Mouse (Mus musculus) heart, adult 11 months (tissue): Measurements from ENCODE around the gene Tmem219.
A peak's percentile ranks its signal among the peaks of the same experiment; 100 is the strongest.
"Not testable (repeated sequence)": the region's sequence is repeated elsewhere in the genome, so short reads cannot be mapped to it uniquely, and the experiment has no call there.

Experiments used
- DNase-seq: peaks from one replicate; pipeline ENCODE4 v3.0.0; 2022

The Tmem219 gene

DNA sequence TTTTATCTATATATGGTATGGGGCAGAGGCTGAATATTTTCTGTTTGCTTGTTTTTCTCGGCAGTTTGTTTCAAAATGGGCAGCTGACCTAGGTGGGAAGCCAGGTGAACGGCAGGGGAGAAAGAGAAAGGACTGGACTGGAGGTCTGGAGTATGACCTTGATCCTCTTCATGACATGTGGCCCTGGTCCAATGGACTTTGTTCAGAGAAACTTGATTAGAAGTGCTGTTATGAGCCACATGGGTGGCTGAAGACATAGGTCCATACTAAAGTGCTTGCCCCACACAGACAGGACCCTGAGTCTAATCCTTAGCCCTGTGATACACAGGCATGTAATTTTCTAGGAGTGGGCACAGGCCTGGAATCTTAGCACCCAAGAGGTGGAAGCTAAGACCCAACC lies 1.2 kb downstream of the Tmem219 start:
- DNase-seq: no peak

DNA sequence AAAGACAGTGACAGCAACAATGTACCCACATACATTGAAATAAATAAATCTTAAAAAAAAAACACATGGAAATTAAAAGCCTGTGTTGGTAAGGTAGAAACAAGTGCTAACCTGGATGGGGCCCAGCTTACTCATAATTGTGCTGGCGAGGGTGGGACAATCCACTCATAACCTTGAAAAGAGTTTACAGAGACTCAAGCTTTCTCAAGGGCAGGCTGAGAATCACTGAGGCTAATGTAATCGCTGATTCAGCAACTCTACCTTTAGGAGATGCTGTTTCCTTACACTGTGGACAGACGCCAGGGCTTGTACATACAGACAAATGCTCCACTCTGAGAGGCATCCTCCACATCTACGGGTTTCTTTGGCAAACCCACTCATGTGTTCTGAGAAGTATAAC lies 2.7 kb downstream of the Tmem219 start:
- DNase-seq: no peak

DNA sequence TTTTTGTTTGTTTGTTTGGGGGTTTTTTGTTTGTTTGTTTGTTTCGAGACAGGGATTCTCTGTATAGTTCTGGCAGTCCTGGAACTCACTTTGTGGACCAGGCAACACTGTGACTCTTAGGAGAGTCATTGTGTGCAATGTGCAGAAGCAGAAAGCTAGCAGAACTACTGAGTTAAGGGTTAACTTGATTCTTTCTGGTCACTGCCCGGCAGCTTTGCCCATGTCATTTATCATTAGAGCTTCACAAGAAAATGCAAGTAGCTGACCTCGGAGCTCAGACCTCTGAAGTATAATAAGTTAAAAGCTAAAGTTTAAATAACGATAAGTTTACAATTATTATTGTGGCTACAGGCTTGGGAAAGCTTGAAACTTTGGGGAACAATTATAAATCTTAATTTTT lies 4.4 kb downstream of the Tmem219 start:
- DNase-seq: not testable (repeated sequence)

GRCm38 (mm10) chr7:126914844-126915243 lies 7.9 kb downstream of the Tmem219 start:
- DNase-seq: no peak

DNA sequence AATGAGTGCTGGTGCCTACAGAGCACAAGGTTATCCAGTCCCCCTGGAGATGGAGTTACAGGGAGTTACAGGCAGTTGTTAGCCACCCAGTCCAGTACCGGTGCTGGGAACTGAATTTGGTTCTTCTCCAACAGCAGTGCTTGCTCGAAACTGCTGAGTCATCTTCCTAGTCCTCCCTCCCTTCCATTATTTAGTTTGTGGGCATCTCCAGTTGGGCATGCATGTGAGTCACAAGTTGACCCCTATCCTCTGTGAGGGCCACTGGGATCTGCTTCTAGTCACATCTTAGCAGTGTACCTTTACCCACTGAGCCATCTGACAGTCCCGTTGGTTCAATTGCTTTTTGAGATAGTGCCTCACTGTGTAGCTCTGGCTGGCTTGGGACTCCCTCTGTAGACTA lies 17.1 kb downstream of the Tmem219 start:
- DNase-seq: no peak

GRCm38 (mm10) chr7:126899781-126900180 lies 22.9 kb downstream of the Tmem219 start:
- not testable (repeated sequence) for DNase-seq

DNA sequence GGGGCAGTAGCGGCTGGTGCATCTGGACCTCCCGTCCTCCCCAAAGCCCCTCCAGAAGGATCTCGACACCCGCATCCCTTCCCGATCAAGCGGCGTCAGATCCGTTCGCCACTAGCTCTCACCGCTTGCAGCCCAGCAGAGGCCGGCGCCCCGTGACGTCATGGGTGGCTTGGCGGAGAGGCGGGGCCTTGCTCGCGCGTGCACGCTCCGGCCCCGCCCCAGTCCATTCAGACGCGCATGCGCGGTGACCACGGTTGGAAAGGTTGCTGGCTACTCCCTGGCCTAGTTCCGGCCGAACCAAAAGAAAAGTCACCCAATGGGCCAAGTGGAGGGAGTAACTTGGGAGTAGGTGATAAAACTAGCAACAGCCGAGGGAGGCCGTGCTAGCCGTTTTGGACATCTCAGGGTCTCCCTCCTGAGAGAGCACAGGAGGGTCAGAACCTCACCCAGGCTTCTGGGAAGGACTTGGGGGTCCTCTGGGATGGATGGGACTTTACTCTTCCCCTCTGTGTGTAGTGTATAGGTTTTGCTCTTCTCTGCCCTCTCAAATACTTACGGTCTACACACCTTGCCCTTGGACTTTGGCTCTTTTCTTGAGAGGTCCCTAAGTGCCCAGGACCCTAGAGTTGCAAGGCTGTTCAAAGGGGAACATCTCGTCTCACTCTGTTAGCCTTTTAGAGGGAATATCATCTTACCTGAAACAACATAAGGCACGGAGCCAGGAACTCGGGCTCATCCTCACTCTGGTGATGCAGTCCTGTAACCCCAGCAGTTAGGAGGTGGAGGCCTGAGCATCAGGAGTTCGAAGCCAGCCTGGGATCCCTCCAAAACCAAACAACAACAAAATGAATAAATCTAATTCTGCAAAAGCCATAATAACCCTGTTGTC lies 24.4 kb downstream of the Tmem219 start:
- peak; percentile 100 for DNase-seq

DNA sequence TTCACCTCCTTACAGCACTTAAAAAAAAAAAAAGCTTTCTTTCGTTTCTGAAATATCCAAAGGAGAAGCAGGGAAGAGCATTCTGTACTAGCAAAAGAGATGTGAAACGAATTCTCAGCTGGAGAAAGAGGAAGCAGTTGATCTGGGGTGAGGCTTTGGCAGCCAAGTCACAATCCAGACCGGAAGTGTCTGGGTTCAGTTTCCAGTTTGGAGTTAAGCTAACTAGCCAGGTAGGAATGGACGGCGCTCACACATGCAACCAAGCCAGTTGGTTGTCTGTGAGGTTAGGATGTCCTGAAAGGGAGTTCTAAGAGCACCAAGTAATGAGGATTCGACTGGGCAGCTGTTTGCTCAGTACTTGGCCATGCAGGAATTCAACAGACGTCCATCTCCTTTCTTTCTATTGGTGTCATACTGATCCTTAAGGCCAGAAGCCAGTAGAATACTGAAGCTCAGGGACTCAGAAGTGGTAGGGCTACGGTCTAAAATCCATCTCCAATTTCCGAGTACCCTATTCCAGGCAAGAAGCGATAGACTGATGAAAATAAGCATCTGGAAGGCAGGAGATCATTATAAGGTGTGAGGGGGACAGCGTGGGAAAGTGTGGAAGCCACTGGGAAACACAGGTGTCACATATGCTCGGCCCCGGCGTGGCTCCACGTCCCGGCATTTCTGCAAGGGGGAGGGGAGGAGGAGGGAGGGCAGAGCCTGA lies 25.2 kb downstream of the Tmem219 start:
- DNase-seq: peak; percentile 97

- DNase-seq: peak; percentile 94
Observed at GRCm38 (mm10) chr7:126896912-126897311, 25.8 kb downstream of the Tmem219 start.

GRCm38 (mm10) chr7:126888852-126889251 lies 33.9 kb downstream of the Tmem219 start:
- DNase-seq: peak; percentile 94

GRCm38 (mm10) chr7:126887281-126887680 lies 35.4 kb downstream of the Tmem219 start:
- no peak for DNase-seq

GRCm38 (mm10) chr7:126884286-126885164 lies 38.2 kb downstream of the Tmem219 start, which contains the start of gene Taok2:
Gene Taok2, minus strand, starts transcription at chr7:126884703.
- peak; percentile 100 for DNase-seq

DNA sequence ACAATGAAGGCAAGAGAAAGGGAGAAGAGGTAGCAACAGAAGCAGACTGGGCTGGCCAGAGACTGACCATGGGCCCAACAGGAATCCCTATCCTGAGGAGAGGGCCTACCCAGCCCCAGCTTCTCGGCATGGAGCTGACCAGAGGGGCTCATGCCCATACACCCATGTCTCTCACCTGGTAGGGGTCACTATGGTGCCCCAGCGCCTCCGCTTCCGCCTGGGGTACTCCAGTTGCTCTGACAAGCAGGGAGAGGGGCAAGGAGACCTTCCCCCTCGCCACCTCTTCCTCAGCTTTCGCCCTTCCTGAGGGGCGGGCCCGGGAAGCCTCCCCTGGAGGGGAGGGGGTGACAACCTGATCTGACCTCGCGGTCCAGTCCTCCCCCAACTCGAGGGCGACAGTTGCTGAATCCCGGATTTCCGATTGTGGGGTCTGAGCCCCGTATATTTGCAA lies 39.0 kb downstream of the Tmem219 start:
- DNase-seq: peak; percentile 97

GRCm38 (mm10) chr7:126881040-126881439 lies 41.7 kb downstream of the Tmem219 start:
- DNase-seq: peak; percentile 98

- DNase-seq: peak; percentile 60
Observed at GRCm38 (mm10) chr7:126877239-126877638, 45.5 kb downstream of the Tmem219 start.

DNA sequence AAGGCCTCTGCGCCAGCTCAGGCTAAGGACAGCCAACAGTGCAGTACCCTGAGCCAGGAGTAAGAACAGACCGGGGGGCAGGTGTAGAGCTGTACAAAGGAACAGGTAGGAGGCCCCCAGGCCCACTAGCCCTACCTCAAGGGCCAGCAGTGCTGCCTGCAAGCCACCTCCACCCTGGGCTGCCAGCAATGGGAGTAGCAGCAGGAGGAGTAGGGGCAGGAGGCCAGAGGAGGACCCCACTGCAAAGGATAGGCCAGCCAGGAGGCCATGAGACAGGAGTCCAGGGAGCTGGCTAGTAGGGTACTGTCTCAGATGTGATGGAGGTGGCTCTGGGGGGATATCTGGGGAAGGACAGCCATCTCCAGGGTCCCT lies 52.2 kb downstream of the Tmem219 start:
- DNase-seq: peak; percentile 92

DNA sequence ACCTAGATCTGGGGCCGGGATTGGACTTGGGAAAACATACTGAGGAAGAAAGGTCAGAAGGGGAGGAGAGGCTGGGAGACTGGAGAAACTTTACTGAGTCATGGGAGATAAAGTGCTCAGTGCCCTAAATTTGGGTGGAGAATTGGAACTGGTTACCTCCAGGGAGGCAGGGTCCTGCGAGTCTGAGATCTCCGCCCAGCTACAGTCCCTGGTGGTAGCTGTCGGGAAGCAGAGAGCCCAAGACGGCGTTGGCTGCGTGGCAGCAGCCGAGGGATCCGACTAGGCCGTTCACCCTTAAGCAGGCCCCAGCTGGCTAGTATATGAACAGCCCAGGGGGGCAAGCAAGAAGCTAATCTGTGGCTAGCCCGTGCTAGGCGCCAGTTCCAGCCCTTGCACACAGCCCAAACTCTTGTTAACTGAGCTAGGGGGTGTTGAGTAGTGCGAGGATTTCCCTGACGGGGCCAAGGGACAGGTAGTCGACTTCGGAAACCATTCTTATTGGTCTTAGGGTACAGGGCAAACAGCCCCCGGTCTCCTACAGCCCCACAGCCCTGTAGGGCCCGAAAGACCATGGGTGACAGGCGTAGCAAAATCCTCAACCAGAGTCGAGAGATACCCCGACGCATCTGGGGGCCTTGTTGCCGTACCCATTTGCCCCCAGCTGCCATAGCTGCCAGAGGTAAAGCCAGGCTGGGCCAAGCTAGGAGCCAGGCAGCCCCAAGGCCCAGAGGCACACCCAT lies 52.8 kb downstream of the Tmem219 start:
- peak; percentile 95 for DNase-seq

DNA sequence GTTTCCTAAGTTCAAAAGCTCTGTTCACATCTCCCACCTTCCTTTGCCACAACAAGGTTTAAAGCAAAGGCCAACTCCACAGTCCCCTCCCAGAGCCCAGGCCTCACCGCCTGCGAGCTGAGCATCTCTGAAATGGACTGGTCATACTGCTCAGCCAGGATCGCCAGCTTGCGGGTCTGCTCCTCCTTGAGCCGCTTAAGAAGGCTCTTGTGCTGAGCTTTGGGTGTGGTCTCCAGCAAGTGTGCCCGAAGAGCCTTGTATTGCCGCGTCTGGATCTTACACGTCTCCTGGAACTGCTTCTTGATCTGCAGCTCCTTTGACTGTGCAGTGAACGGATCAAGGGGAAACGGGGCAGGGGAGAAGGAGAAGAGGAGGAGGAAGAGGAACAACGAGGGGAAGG lies 54.7 kb downstream of the Tmem219 start:
- no peak for DNase-seq

DNA sequence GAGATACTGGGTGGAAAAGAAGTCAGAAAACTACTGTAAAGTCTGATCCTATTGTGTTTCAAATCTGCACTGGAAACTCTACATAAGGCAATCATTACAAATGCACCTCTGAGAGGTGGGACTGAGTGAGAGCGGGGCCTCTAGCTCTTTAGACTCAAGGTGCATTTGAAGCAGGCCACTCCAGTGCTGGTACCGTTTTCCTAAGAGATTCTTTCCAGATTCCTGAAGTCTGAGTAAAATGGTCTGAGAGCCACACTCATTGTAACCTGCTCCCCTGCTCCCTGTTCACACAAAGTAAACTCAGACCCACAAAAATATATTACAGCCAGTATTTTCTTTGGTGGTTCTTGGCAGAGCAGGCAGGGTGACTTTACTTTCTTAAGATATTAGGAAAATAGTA lies 55.2 kb downstream of the Tmem219 start:
- DNase-seq: no peak

DNA sequence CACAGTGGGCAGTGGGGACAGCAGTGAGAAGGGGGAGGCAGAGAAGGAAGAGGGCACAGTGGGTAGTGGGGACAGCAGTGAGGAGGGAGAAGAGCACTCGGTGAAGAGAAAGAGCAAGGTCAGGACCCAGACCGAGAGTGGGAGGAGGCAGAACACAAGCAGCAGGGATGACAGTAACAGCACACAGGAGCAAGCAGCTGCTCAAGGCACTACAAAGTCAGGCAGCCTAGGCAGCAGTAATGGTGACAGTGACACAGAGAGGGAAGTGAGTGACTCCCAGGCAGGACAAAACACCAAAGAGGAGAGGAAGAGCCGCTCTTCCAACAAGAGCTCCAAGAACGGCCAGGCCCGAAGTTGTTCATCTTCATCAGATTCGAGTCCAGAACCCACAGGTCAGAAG lies 58.9 kb downstream of the Tmem219 start:
- DNase-seq: no peak

GRCm38 (mm10) chr7:126862147-126862784 lies 60.5 kb downstream of the Tmem219 start, which contains the start of gene Ino80e:
Gene Ino80e, minus strand, starts transcription at chr7:126862377.
- peak; percentile 99 for DNase-seq
